ENCODE assay signal across 25 mouse cellular contexts in genomic region chr2:17935466-17935865, GRCm38 (mm10).
"Had no signal": no experiment of that assay in that cellular context is flagged by ENCODE, and none has a peak within 500 bp of the region (broad histone marks: within the 10 kb centered on the region; RNA-seq: fewer than 3 reads in every experiment).

No protein-coding gene starts in this region.

- H3K27ac ChIP-seq: gastrocnemius, adult 2 months; heart, embryonic 10.5 days; hindbrain, embryonic 13.5 days; hindbrain, embryonic 15.5 days; hindbrain, postnatal 0 days; kidney, embryonic 15.5 days; kidney, postnatal 0 days; limb, embryonic 10.5 days; limb, embryonic 12.5 days; liver, embryonic 13.5 days had no signal

- ATAC-seq: hindbrain, postnatal 0 days; intestine, embryonic 16.5 days had no signal

- H3K4me3 ChIP-seq: gastrocnemius, adult 2 months; heart, embryonic 10.5 days; heart, embryonic 12.5 days; hindbrain, embryonic 13.5 days; hindbrain, embryonic 15.5 days; kidney, embryonic 15.5 days; limb, embryonic 10.5 days; limb, embryonic 12.5 days; liver, embryonic 13.5 days had no signal

- H3K36me3 ChIP-seq: heart, embryonic 10.5 days; heart, embryonic 12.5 days; hindbrain, embryonic 13.5 days; hindbrain, embryonic 15.5 days; kidney, embryonic 15.5 days; limb, embryonic 10.5 days; limb, embryonic 12.5 days; liver, embryonic 13.5 days had no signal

- H3K9me3 ChIP-seq: heart, embryonic 10.5 days; hindbrain, embryonic 13.5 days; hindbrain, embryonic 15.5 days; kidney, embryonic 15.5 days; limb, embryonic 10.5 days; liver, embryonic 13.5 days had no signal

- H3K27me3 ChIP-seq: heart, embryonic 12.5 days; hindbrain, embryonic 13.5 days; hindbrain, embryonic 15.5 days; kidney, embryonic 15.5 days; limb, embryonic 12.5 days; liver, embryonic 13.5 days had no signal

- H3K4me1 ChIP-seq: liver, embryonic 13.5 days had no signal

- DNase-seq: gastrocnemius, adult 2 months; gastrocnemius, postnatal 10 days; gastrocnemius, postnatal 25 days; heart, adult 18-20 months; heart, postnatal 10 days; heart, postnatal 36 days; kidney, adult 11 months; kidney, adult 2 months; kidney, adult 9 months; kidney, postnatal 14 days; kidney, postnatal 36 days; layer of hippocampus, adult 9-11 months; layer of hippocampus, postnatal 36 days; liver; liver, embryonic 13.5 days had no signal

- H3K9ac ChIP-seq: heart, embryonic 12.5 days; hindbrain, embryonic 13.5 days; hindbrain, embryonic 15.5 days; kidney, embryonic 15.5 days; limb, embryonic 12.5 days; liver, embryonic 13.5 days had no signal
